Mouse (Mus musculus) thymus, adult 2 months (tissue): Measurements from ENCODE around the gene Tsen15.
A peak's percentile ranks its signal among the peaks of the same experiment; 100 is the strongest.

Experiments
- CTCF ChIP-seq: fragments of 200-500 bp; IDR thresholded peaks from 2 replicates; pipeline ENCODE4 v1.5.1; 2012; ENCODE audit warnings: mild to moderate bottlenecking, control low read depth, low read length, moderate library complexity, borderline replicate concordance; ENCODE audit not compliant: control insufficient read depth, poor library complexity, insufficient read depth; ENCODE audit errors: extremely low read depth
- POLR2A ChIP-seq: fragments of 200-500 bp; IDR thresholded peaks from 2 replicates; pipeline ENCODE4 v1.6.1; 2012; ENCODE audit warnings: mild to moderate bottlenecking, low read length, control low read depth, moderate library complexity; ENCODE audit not compliant: control insufficient read depth, poor library complexity, insufficient read depth; ENCODE audit errors: extremely low read depth

DNA sequence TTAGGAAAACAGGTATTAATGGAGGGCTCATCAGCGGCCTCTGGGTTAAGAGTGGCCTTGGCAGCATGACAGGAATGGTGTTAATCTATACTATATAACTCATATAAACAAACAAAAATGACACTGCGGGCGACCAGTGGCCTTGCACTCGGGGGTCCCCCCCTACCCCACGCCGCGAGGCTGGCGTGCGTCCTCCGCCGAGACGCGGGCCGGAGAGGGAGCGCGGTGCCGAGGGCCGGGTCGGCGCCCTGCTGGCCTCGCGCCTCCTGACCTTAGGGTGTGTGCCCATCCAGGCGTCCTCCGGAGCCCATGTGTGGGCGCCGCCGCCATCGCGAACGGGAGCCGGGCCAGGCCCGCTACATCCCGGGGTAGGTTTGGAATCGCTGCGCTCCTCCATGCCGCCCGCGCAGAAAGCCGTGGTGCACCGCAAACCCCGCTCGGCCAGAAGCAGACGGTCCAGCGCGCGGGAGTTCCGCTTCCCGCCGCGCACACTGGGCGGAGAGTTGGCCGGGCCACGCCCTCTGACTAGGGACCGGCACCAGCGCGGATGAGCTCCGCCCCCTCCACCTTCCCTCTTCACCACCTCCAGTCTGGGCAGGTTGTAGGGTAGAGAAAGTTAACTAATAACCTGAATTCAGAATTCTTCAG lies at the start of gene Tsen15:
- TF ChIP-seq CTCF (no peak), POLR2A (0 out of 2 replicates have a peak, but pooled peaks have one; percentile 31)
